Comparison of ENCODE assay signal across 10 mouse cellular contexts in genomic region chr6:115989607-115990006, GRCm38 (mm10). TPM values are rescaled to one million over a fixed set of nuclear protein-coding genes. Genes with fewer than 3 reads are reported as not detected.
A peak's percentile ranks its signal among the peaks of the same experiment; 100 is the strongest.
DNase-seq lines count a peak whose midpoint lies in the region; ATAC-seq and TF ChIP-seq lines count a peak whose summit lies in the region.
"Had no signal": no experiment of that assay in that cellular context is flagged by ENCODE, and none has a peak within 500 bp of the region (broad histone marks: within the 10 kb centered on the region; RNA-seq: fewer than 3 reads in every experiment).

No protein-coding gene starts in this region.

- peak overlapping the region; percentile 49; the same call in 1 of the 2 replicates for H3K9ac ChIP-seq in lung, embryonic 16.5 days (ENCODE audit: low read length)

- H3K4me1 ChIP-seq in lung, embryonic 16.5 days (replicated peaks; ENCODE audit: control insufficient read depth, insufficient read depth, low read length) = peaks cover 76% of the 10 kb centered on the region
- H3K4me1 ChIP-seq in thymus, adult 2 months (replicated peaks; ENCODE audit: control insufficient read depth, insufficient read depth, low read length) = peaks cover 85% of the 10 kb centered on the region

- H3K4me2 ChIP-seq in lung, embryonic 16.5 days (ENCODE audit: low read depth, low read length) = peak overlapping the region; percentile 81

- peaks cover 2% of the 10 kb centered on the region; the same call in 1 of the 2 replicates for H3K36me3 ChIP-seq in lung, embryonic 16.5 days (ENCODE audit: control insufficient read depth, insufficient read depth, low read length)
- H3K36me3 ChIP-seq in thymus, adult 2 months (ENCODE audit: control insufficient read depth, insufficient read depth, low read length) = no peaks in the 10 kb centered on the region

- H3K27me3 ChIP-seq in lung, embryonic 16.5 days (ENCODE audit: control insufficient read depth, insufficient read depth, low read depth, low read length) = peaks cover 9% of the 10 kb centered on the region; the same call in 1 of the 2 replicates
- H3K27me3 ChIP-seq in thymus, adult 2 months (ENCODE audit: control insufficient read depth, insufficient read depth, low read length) = no peaks in the 10 kb centered on the region

- H3K4me3 ChIP-seq in lung, embryonic 16.5 days (ENCODE audit: low read length) = peak overlapping the region; percentile 80
- H3K4me3 ChIP-seq in thymus, adult 2 months (ENCODE audit: control insufficient read depth, insufficient read depth, low read length) = peak overlapping the region; percentile 37

- no peak for ATAC-seq in lung, embryonic 16.5 days (ENCODE audit: low read depth)
- ATAC-seq in inflammation-experienced regulatory T-cells, adult 6 months = peak; percentile 53
- no peak for ATAC-seq in granulocyte monocyte progenitor cell, adult 5-6 weeks (replicated peaks; ENCODE audit: poor library complexity, severe bottlenecking)

- WGBS in lung, embryonic 16.5 days = 69% methylated on average over 4 of the region's 4 CpGs
- WGBS in thymus, adult 2 months = 6% methylated on average over 4 of the region's 4 CpGs

- peak; percentile 94 for DNase-seq in heart, adult 11 months
- no peak for DNase-seq in heart, adult 9 months (ENCODE audit: low spot score in 2 of 2)
- no peak for DNase-seq in lung, postnatal 36 days
- peak; percentile 84 for DNase-seq in thymus, adult 2 months
- DNase-seq in Muller cell, postnatal 12 days (ENCODE audit: inconsistent ontology term) = no peak
- DNase-seq: cerebellum, adult 2 months had no signal

- TF ChIP-seq CTCF in thymus, adult 2 months (IDR thresholded peaks at IDR 0.05; ENCODE audit: borderline replicate concordance, control insufficient read depth, extremely low read depth, insufficient read depth, low read length, poor library complexity) = peak; percentile 20; the same call in 1 of the 2 replicates

- TF ChIP-seq POLR2A in thymus, adult 2 months (IDR thresholded peaks at IDR 0.05; ENCODE audit: control insufficient read depth, extremely low read depth, insufficient read depth, low read length, poor library complexity) = peak; percentile 49; the same call in 1 of the 2 replicates

- H3K9me3 ChIP-seq in lung, embryonic 16.5 days (ENCODE audit: control insufficient read depth, low read length) = no peaks in the 10 kb centered on the region

- no peak overlapping the region for H3K27ac ChIP-seq in lung, embryonic 16.5 days (ENCODE audit: low read length)
- peak overlapping the region; percentile 99 for H3K27ac ChIP-seq in thymus, adult 2 months (ENCODE audit: control insufficient read depth, insufficient read depth, low read length)

RNA-seq across cellular contexts. Expression of gene Plxnd1, which starts 5.2 kb away (rescaled TPM):
- polyA plus RNA-seq in lung, embryonic 16.5 days (2015; fragmentation: Nextera tagmentation; extraction: Ambion mirVana) = 45.2 and 47.8 TPM in 2 replicates
- 10 to 100 TPM in 1 of 3 experiments, 1 to 10 TPM in 2; 7.4 to 12.5 (median 8.0) TPM for polyA plus RNA-seq in inflammation-experienced regulatory T-cells, adult 6 months (2017; shearing (Covaris generic))
- 466 and 519 TPM in 2 replicates for polyA plus RNA-seq in thymus, adult 2 months (2012; rRNA removed)
- total RNA-seq in granulocyte monocyte progenitor cell, adult 5-6 weeks (2014; fragmentation: Nextera tagmentation) = 29.1 and 38.2 TPM in 2 replicates
- 43.3 and 46.6 TPM in 2 replicates for total RNA-seq in granulocyte monocyte progenitor cell, adult 5-6 weeks (2017)

RNA-seq across cellular contexts. Expression of gene H1foo, which starts 44.9 kb away (rescaled TPM):
- polyA plus RNA-seq in lung, embryonic 16.5 days (2015; fragmentation: Nextera tagmentation; extraction: Ambion mirVana) = not detected in 2 replicates
- not detected for polyA plus RNA-seq in inflammation-experienced regulatory T-cells, adult 6 months (2017; shearing (Covaris generic))
- 0.71 and 0.81 TPM in 2 replicates for polyA plus RNA-seq in thymus, adult 2 months (2012; rRNA removed)
- not detected in 2 replicates for total RNA-seq in granulocyte monocyte progenitor cell, adult 5-6 weeks (2014; fragmentation: Nextera tagmentation)
- not detected in 2 replicates for total RNA-seq in granulocyte monocyte progenitor cell, adult 5-6 weeks (2017)
- polyA plus RNA-seq: cerebellum, adult 2 months; large intestine, adult 2 months had no signal

RNA-seq across cellular contexts. Expression of gene Rho, which starts 58.1 kb away (rescaled TPM):
- polyA plus RNA-seq in lung, embryonic 16.5 days (2015; fragmentation: Nextera tagmentation; extraction: Ambion mirVana) = 0.08 and 0.16 TPM in 2 replicates
- polyA plus RNA-seq in inflammation-experienced regulatory T-cells, adult 6 months (2017; shearing (Covaris generic)) = under 1 TPM in 1 of 3 experiments, not detected in 2; 0.43 TPM
- 0.37 and 1.3 TPM in 2 replicates for polyA plus RNA-seq in thymus, adult 2 months (2012; rRNA removed)
- not detected in 2 replicates for total RNA-seq in granulocyte monocyte progenitor cell, adult 5-6 weeks (2014; fragmentation: Nextera tagmentation)
- not detected in 2 replicates for total RNA-seq in granulocyte monocyte progenitor cell, adult 5-6 weeks (2017)

Comparison
In these comparisons a context has a peak if more than half of its experiments do, and no peak if none do; other contexts are left out.
1. DNase-seq: peak in heart, adult 11 months (single experiment) and thymus, adult 2 months (single experiment); none in heart, adult 9 months (0 of 2), lung, postnatal 36 days (single experiment) and Muller cell, postnatal 12 days (single experiment).